Mouse (Mus musculus) midbrain, postnatal 0 days (tissue): ENCODE measurements around the gene C130073F10Rik. TPM values are rescaled to one million over a fixed set of nuclear protein-coding genes. Genes with fewer than 3 reads are reported as not detected.
"Not testable (repeated sequence)": the region's sequence is repeated elsewhere in the genome, so short reads cannot be mapped to it uniquely, and the experiment has no call there.

Experiments
- ATAC-seq: fragments of 200-750 bp; cut with Nextera tagmentation; 2 replicates; pipeline ENCODE4 v1.8.0; 2017; ENCODE audit warnings: moderate number of reproducible peaks, mild to moderate bottlenecking, moderate TSS enrichment, moderate library complexity; ENCODE audit not compliant: low FRiP score
- DNase-seq: peaks from one replicate; pipeline ENCODE4 v3.0.0-alpha.2; 2015; ENCODE audit warnings: low spot score
- H3K27ac ChIP-seq: fragments of 300-500 bp; sonication (generic); 2 replicates; pipeline ENCODE4 v1.5.1; 2014; ENCODE audit warnings: low read depth, mild to moderate bottlenecking, low read length, mixed read lengths
- H3K27me3 ChIP-seq: fragments of 300-500 bp; sonication (generic); 2 replicates; pipeline ENCODE4 v1.6.1; 2014; ENCODE audit warnings: low read length, control low read depth, mixed read lengths; ENCODE audit not compliant: insufficient read depth
- H3K36me3 ChIP-seq: fragments of 300-500 bp; sonication (generic); 2 replicates; pipeline ENCODE4 v1.6.1; 2014; ENCODE audit warnings: low read length, control low read depth, mixed read lengths; ENCODE audit not compliant: insufficient read depth
- H3K4me1 ChIP-seq: fragments of 300-500 bp; sonication (generic); 2 replicates; pipeline ENCODE4 v1.6.1; 2014; ENCODE audit warnings: mild to moderate bottlenecking, control low read depth, antibody characterized with exemption, low read length, mixed read lengths; ENCODE audit not compliant: insufficient read depth
- H3K4me2 ChIP-seq: fragments of 300-500 bp; sonication (generic); 2 replicates; pipeline ENCODE4 v1.6.1; 2014; ENCODE audit warnings: low read depth, mild to moderate bottlenecking, low read length, mixed read lengths; ENCODE audit not compliant: poor library complexity, severe bottlenecking
- H3K4me3 ChIP-seq: fragments of 300-500 bp; sonication (generic); 2 replicates; pipeline ENCODE4 v1.5.1; 2014; ENCODE audit warnings: low read depth, mild to moderate bottlenecking, low read length, moderate library complexity
- H3K9ac ChIP-seq: fragments of 300-500 bp; sonication (generic); replicated peaks from 2 replicates; pipeline ENCODE4 v1.6.1; 2014; ENCODE audit warnings: mild to moderate bottlenecking, low read length, moderate library complexity, mixed read lengths; ENCODE audit not compliant: poor library complexity, severe bottlenecking
- H3K9me3 ChIP-seq: fragments of 300-500 bp; sonication (generic); 2 replicates; pipeline ENCODE4 v1.6.1; 2016; ENCODE audit warnings: low read length, control low read depth
- CTCF ChIP-seq: IDR thresholded peaks from 2 replicates; pipeline ENCODE4 v1.5.1; 2016; ENCODE audit warnings: antibody characterized with exemption, mild to moderate bottlenecking
- WGBS: fragments of 180-500 bp; shearing (Covaris S2); extraction: QIAGEN DNeasy Blood & Tissue Kit; methylation state at CpG from one replicate; pipeline ENCODE4 v1.1.7; 2014; 5-methylcytosine and 5-hydroxymethylcytosine counted together
- polyA plus RNA-seq: library from polyadenylated mRNA; unstranded; fragments of >200 nt; fragmentation: Nextera tagmentation; extraction: Ambion mirVana; gene quantifications from 2 replicates; pipeline ENCODE4 v1.2.1, GENCODE M21; 2015
- total RNA-seq: library from RNA; depleted of rRNA; stranded (reverse); fragments of >200 nt; gene quantifications from 2 replicates; pipeline ENCODE4 v1.2.3, GENCODE M21; 2014; rRNA removed

Gene C130073F10Rik
- not detected in 2 replicates for total RNA-seq
- not detected in 2 replicates for polyA plus RNA-seq

DNA sequence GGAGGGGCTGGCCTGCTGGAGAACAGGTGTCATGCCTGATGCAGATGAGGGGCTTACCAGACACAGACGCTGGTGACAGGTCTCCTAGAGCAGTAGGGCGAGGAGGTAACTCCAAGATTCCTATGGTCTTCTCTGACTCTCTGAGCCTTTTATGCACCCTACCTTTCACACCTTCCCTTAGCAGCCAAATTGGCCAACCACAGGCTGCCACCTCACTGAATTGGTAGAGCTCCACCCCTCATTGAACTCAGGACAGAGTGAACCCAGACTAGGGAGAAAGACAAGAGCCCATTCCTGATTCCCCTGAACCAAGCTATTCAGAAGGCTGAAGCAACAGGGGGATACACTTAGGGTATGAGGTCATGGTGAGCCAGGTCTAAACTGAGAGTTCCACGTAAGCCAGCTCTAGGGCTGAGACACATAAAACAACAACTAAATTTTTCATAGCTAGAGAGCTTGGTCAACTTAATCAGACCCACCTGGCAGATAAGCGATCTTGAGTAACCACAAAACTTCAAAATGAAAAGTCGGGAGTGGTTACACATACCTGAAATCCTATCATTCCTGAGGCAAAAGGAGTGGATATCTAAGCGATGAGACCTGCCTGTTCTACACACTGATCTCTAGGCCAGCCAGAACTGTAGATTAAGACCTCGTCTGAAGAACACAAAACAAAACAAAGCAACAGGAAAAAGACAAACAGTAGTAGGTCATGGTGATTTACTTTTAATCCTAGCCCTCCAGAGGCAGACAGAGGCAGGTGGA lies at the start of gene C130073F10Rik:
Gene C130073F10Rik, minus strand, starts transcription at position 134 of the 765 bp plus-strand sequence.
- TF ChIP-seq CTCF: no peak
- no peaks in the 10 kb centered on the region for H3K36me3 ChIP-seq
- H3K9me3 ChIP-seq: no peaks in the 10 kb centered on the region
- H3K27me3 ChIP-seq: no peaks in the 10 kb centered on the region
- whole genome bisulfite sequencing: 89% methylated on average over 7 of the region's 7 CpGs
- H3K4me3 ChIP-seq: no peak within 1 kb of the TSS
- H3K4me2 ChIP-seq: no peak within 1 kb of the TSS
- ATAC-seq (no peak), DNase-seq (no peak)
- H3K4me1 ChIP-seq: no peaks in the 10 kb centered on the region
- no peak within 1 kb of the TSS for H3K27ac ChIP-seq
- H3K9ac ChIP-seq: no peak within 1 kb of the TSS

DNA sequence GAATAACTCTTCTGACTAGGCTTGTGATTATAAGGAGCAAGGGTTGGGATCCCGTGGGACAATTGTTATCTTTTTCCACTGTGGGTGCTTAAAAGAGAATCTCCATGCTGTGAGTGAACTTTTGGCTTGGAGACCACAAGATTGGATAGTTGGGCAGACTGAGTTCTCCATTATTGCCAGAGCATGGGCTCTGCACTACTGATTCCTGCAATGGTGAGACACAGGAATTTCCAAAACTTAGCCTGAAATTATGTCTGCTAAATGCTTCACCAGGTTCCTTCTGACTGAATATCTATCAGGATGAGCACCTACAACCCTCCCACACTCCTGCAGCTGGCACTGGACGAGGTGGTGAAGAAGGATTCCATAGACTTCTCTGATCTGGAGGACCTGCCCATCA lies 46.5 kb upstream of the C130073F10Rik start, which contains the start of gene Gm12794:
Gene Gm12794, plus strand, starts transcription at position 301 of the 400 bp plus-strand sequence.
- not testable (repeated sequence) for H3K9me3 ChIP-seq, H3K27ac ChIP-seq, DNase-seq, H3K36me3 ChIP-seq, ATAC-seq, H3K4me2 ChIP-seq, H3K9ac ChIP-seq, H3K27me3 ChIP-seq, H3K4me3 ChIP-seq, H3K4me1 ChIP-seq
- 87% methylated on average over 2 of the region's 2 CpGs for WGBS

DNA sequence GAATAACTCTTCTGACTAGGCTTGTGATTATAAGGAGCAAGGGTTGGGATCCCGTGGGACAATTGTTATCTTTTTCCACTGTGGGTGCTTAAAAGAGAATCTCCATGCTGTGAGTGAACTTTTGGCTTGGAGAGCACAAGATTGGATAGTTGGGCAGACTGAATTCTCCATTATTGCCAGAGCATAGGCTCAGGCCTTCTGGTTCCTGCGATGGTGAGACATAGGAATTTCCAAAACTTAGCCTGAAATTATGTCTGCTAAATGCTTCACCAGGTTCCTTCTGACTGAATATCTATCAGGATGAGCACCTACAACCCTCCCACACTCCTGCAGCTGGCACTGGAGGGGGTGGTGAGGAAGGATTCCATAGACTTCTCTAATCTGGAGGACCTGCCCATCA lies 15.2 kb upstream of the C130073F10Rik start, which contains the start of gene Gm12800:
Gene Gm12800, plus strand, starts transcription at position 301 of the 400 bp plus-strand sequence.
- not testable (repeated sequence) for H3K4me1 ChIP-seq, H3K9me3 ChIP-seq, H3K27ac ChIP-seq, H3K4me3 ChIP-seq, H3K36me3 ChIP-seq, H3K27me3 ChIP-seq, ATAC-seq, H3K9ac ChIP-seq, H3K4me2 ChIP-seq, DNase-seq
- WGBS: 97% methylated on average over 2 of the region's 2 CpGs

DNA sequence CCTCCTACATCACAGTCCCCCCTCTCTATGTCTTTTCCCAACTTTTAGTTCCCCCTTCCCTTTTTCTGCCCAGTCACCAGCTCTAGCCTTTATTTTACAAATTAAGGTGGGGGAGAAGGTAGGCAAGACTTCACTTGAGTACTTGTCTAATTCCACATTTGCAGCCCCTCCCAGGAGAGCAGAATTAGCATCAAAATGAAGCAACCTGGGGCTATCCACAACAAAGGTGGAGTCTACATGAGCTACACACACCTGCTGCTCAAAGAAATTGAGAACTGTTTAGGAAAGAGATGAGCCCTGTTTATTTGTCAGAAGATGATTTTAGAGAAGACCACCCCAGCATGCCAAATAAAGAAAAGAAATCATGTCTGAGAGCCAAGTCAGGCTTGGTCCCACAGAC lies 4.2 kb downstream of the C130073F10Rik start:
- ATAC-seq (no peak), DNase-seq (no peak)
- no peak for TF ChIP-seq CTCF

DNA sequence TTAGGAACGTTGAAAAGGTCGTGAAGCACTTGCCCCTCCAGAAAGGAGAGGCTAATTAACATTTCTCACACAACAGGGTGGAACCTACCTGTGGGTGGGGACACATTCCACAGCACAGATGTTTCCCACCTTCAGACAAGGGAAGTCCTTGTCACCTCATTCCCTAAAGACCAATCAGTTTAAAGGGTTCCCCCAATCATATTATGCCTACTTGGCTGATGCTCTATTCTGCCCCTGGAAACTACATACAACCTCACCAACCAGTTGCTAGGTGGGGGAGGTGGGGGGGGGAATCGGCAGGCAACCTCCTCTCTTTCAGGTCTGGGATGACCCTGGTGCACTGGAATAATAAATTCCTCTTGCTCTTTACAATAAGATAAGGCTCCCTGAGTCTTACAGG lies 9.9 kb downstream of the C130073F10Rik start:
- no peak overlapping the region for H3K9ac ChIP-seq
- H3K27ac ChIP-seq: no peak overlapping the region
- 52% methylated on average over 3 of the region's 3 CpGs for WGBS
- H3K4me3 ChIP-seq: no peak overlapping the region
- ATAC-seq (no peak), DNase-seq (no peak)
- no peaks in the 10 kb centered on the region for H3K27me3 ChIP-seq
- H3K36me3 ChIP-seq: no peaks in the 10 kb centered on the region
- no peaks in the 10 kb centered on the region for H3K9me3 ChIP-seq
- no peak overlapping the region for H3K4me2 ChIP-seq
- H3K4me1 ChIP-seq: no peaks in the 10 kb centered on the region
- TF ChIP-seq CTCF: no peak

More for the DNA sequence above, 4.2 kb downstream of the C130073F10Rik start:
- Histone ChIP-seq H3K4me2 (no peak overlapping the region), H3K9ac (no peak overlapping the region), H3K4me3 (no peak overlapping the region), H3K36me3 (no peaks in the 10 kb centered on the region), H3K27ac (no peak overlapping the region), H3K27me3 (no peaks in the 10 kb centered on the region), H3K9me3 (no peaks in the 10 kb centered on the region), H3K4me1 (no peaks in the 10 kb centered on the region)

DNA sequence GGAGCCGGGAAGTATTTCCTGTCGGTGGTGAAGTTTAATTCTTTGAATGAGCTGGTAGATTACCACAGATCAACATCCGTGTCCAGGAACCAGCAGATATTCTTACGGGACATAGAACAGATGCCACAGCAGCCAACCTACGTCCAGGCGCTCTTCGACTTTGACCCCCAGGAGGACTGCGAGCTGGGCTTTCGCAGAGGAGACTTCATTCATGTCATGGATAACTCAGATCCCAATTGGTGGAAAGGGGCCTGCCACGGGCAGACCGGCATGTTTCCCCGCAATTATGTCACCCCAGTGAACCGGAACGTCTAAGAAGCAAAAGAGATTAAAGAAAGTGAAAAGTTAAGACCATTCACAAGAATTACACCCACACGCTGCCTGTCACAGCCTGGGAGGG lies 17.9 kb downstream of the C130073F10Rik start:
- H3K36me3 ChIP-seq: not testable (repeated sequence)
- 84% methylated on average over 13 of the region's 15 CpGs for WGBS

DNA sequence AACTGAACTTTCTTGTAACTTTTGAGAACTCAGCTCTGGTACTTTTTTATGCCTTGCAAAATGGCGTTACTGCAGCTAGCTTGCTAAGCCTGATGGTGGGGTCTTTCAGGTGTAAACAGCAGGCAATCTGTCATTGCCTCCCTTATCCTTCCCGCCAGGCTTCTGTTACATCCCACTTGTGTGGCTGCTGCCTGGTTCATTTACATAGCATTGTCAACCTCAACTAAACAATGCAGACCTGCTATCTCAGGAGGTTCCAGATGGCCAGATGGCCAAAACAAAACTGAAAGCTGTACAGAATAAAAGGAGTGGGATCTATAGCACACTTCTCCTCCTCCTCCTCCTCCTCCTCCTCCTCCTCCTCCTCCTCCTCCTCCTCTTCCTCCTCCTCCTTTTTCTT lies 21.6 kb downstream of the C130073F10Rik start:
- H3K9ac ChIP-seq, H3K4me1 ChIP-seq, H3K27ac ChIP-seq, H3K4me2 ChIP-seq, ATAC-seq, H3K27me3 ChIP-seq, H3K36me3 ChIP-seq, H3K9me3 ChIP-seq, H3K4me3 ChIP-seq: not testable (repeated sequence)
- peak; percentile 2 for DNase-seq
- WGBS: 75% methylated on average over 2 of the region's 2 CpGs

More for the DNA sequence above, 17.9 kb downstream of the C130073F10Rik start:
- not testable (repeated sequence) for H3K27me3 ChIP-seq, H3K4me3 ChIP-seq, H3K9ac ChIP-seq, H3K27ac ChIP-seq, ATAC-seq, H3K4me2 ChIP-seq, H3K4me1 ChIP-seq, DNase-seq, H3K9me3 ChIP-seq
